Mouse (Mus musculus) MEL (cell line): ENCODE measurements around the gene Nrn1l. TPM values are rescaled to one million over a fixed set of nuclear protein-coding genes. Genes with fewer than 3 reads are reported as not detected.

ENCODE experiments used
- DNase-seq: peaks from one replicate; pipeline ENCODE4 v3.0.0; 2011; ENCODE audit warnings: low read depth, low spot score
- H3K27ac ChIP-seq: 2 replicates; pipeline ENCODE4 v1.5.1; 2012; ENCODE audit warnings: low read depth, mild to moderate bottlenecking, control low read depth, low read length, moderate library complexity; ENCODE audit not compliant: control insufficient read depth
- H3K27me3 ChIP-seq, 2 experiments: fragments of 150-350 bp in 1 of 2; sonication (generic) in 1 of 2; 2 replicates each; pipeline ENCODE4 v1.6.1; 2012; ENCODE audit warnings: low read length in 2 of 2, mild to moderate bottlenecking in 2 of 2, improper control_type of control experiment in 1 of 2, moderate library complexity in 1 of 2; ENCODE audit not compliant: insufficient read depth in 2 of 2, control insufficient read depth in 1 of 2
- H3K36me3 ChIP-seq, 2 experiments: 2 replicates each; pipeline ENCODE4 v1.6.1; 2012 to 2014; ENCODE audit warnings: low read length in 2 of 2, improper control_type of control experiment in 1 of 2, inconsistent platforms in 1 of 2, mild to moderate bottlenecking in 1 of 2; ENCODE audit not compliant: insufficient read depth in 2 of 2, control insufficient read depth in 1 of 2
- H3K4me1 ChIP-seq, 2 experiments: fragments of 150-350 bp in 1 of 2; sonication (generic) in 1 of 2; 2 replicates each; pipeline ENCODE4 v1.6.1; 2012; ENCODE audit warnings: low read length in 2 of 2, improper control_type of control experiment in 1 of 2, mild to moderate bottlenecking in 1 of 2; ENCODE audit not compliant: insufficient read depth in 2 of 2, control insufficient read depth in 1 of 2
- H3K4me3 ChIP-seq, 2 experiments: fragments of 150-350 bp in 1 of 2; sonication (generic) in 1 of 2; 2 replicates each; pipeline ENCODE4 v1.5.1; 2012; ENCODE audit warnings: low read depth in 2 of 2, low read length in 2 of 2, mild to moderate bottlenecking in 2 of 2, moderate library complexity in 2 of 2, control low read depth in 1 of 2, improper control_type of control experiment in 1 of 2; ENCODE audit not compliant: control insufficient read depth in 1 of 2, insufficient read depth in 1 of 2
- H3K79me2 ChIP-seq: 2 replicates; pipeline ENCODE4 v1.6.1; 2012; ENCODE audit warnings: mild to moderate bottlenecking, low read length, moderate library complexity; ENCODE audit not compliant: control insufficient read depth, poor library complexity, insufficient read depth
- H3K9ac ChIP-seq: 2 replicates; pipeline ENCODE4 v1.6.1; 2012; ENCODE audit warnings: low read depth, mild to moderate bottlenecking, control low read depth, low read length, moderate library complexity; ENCODE audit not compliant: control insufficient read depth, poor library complexity, severe bottlenecking
- H3K9me3 ChIP-seq: fragments of 150-350 bp; sonication (generic); replicated peaks from 2 replicates; pipeline ENCODE4 v1.6.1; 2012; ENCODE audit warnings: mild to moderate bottlenecking, low read length, improper control_type of control experiment, moderate library complexity; ENCODE audit not compliant: insufficient read depth
- BHLHE40 ChIP-seq: IDR thresholded peaks from 2 replicates; pipeline ENCODE4 v1.6.1; 2012; ENCODE audit warnings: low read depth, mild to moderate bottlenecking, inconsistent platforms, low read length, improper control_type of control experiment, borderline replicate concordance
- CHD1 ChIP-seq: IDR thresholded peaks from 2 replicates; pipeline ENCODE4 v1.6.1; 2012; ENCODE audit warnings: low read depth, mild to moderate bottlenecking, inconsistent platforms, low read length, improper control_type of control experiment
- CTCF ChIP-seq, 3 experiments: IDR thresholded peaks in 2 of 3; conservative IDR thresholded peaks in 1 of 3; 2 replicates each; pipeline ENCODE4 v1.5.1; 2011 to 2012; ENCODE audit warnings: low read length in 3 of 3, low read depth in 2 of 3, mild to moderate bottlenecking in 2 of 3, improper control_type of control experiment in 1 of 3, inconsistent platforms in 1 of 3, mixed read lengths in 1 of 3, moderate library complexity in 1 of 3; ENCODE audit not compliant: control insufficient read depth in 1 of 3, insufficient read depth in 1 of 3, poor library complexity in 1 of 3, severe bottlenecking in 1 of 3
- ELF1 ChIP-seq: IDR thresholded peaks from 2 replicates; pipeline ENCODE4 v1.6.1; 2014; ENCODE audit warnings: low read depth, mild to moderate bottlenecking, inconsistent platforms, low read length, improper control_type of control experiment, moderate library complexity
- GABPA ChIP-seq: IDR thresholded peaks from 2 replicates; pipeline ENCODE4 v1.6.1; 2012; ENCODE audit warnings: low read depth, mild to moderate bottlenecking, inconsistent platforms, low read length, improper control_type of control experiment, moderate library complexity
- GATA1 ChIP-seq: IDR thresholded peaks from 2 replicates; pipeline ENCODE4 v1.6.1; 2011; ENCODE audit warnings: low read depth, low read length, improper control_type of control experiment
- JUND ChIP-seq: IDR thresholded peaks from 2 replicates; pipeline ENCODE4 v1.6.1; 2011; ENCODE audit warnings: low read depth, mild to moderate bottlenecking, improper control_type of control experiment, low read length
- KAT2A ChIP-seq: conservative IDR thresholded peaks from 2 replicates; pipeline ENCODE4 v1.6.1; 2012; ENCODE audit warnings: low read depth, low read length, improper control_type of control experiment, inconsistent platforms
- MAX ChIP-seq: IDR thresholded peaks from 2 replicates; pipeline ENCODE4 v1.6.1; 2011; ENCODE audit warnings: low read length, improper control_type of control experiment
- MEF2A ChIP-seq: IDR thresholded peaks from 2 replicates; pipeline ENCODE4 v1.6.1; 2014; ENCODE audit warnings: low read depth, mild to moderate bottlenecking, inconsistent platforms, low read length, improper control_type of control experiment; ENCODE audit not compliant: poor library complexity, insufficient replicate concordance, severe bottlenecking; ENCODE audit errors: extremely low read depth
- MXI1 ChIP-seq: IDR thresholded peaks from 2 replicates; pipeline ENCODE4 v1.6.1; 2011; ENCODE audit warnings: mild to moderate bottlenecking, low read depth, low read length, improper control_type of control experiment
- MYC ChIP-seq: IDR thresholded peaks from 2 replicates; pipeline ENCODE4 v1.6.1; 2011; ENCODE audit warnings: low read depth, mild to moderate bottlenecking, low read length, improper control_type of control experiment, moderate library complexity
- POLR2A ChIP-seq, 2 experiments: IDR thresholded peaks; 2 replicates each; pipeline ENCODE4 v1.6.1; 2011 to 2012; ENCODE audit warnings: low read length in 2 of 2, mild to moderate bottlenecking in 2 of 2, control low read depth in 1 of 2, improper control_type of control experiment in 1 of 2, low read depth in 1 of 2, moderate library complexity in 1 of 2; ENCODE audit not compliant: control insufficient read depth in 1 of 2, insufficient read depth in 1 of 2, poor library complexity in 1 of 2
- POLR2AphosphoS5 ChIP-seq: IDR thresholded peaks from 2 replicates; pipeline ENCODE4 v1.6.1; 2012; ENCODE audit warnings: low read depth, borderline replicate concordance, mild to moderate bottlenecking, inconsistent platforms, low read length, moderate library complexity, mixed read lengths
- RCOR1 ChIP-seq: IDR thresholded peaks from 2 replicates; pipeline ENCODE4 v1.6.1; 2012; ENCODE audit warnings: low read depth, mild to moderate bottlenecking, inconsistent platforms, low read length, improper control_type of control experiment
- SMC3 ChIP-seq: IDR thresholded peaks from 2 replicates; pipeline ENCODE4 v1.6.1; 2011; ENCODE audit warnings: low read depth, low read length, improper control_type of control experiment
- TAL1 ChIP-seq: IDR thresholded peaks from 2 replicates; pipeline ENCODE4 v1.6.1; 2012; ENCODE audit warnings: mild to moderate bottlenecking, inconsistent platforms, low read length, moderate library complexity, mixed read lengths
- TBP ChIP-seq: IDR thresholded peaks from 2 replicates; pipeline ENCODE4 v1.8.0; 2011; ENCODE audit warnings: low read depth, low read length, improper control_type of control experiment
- USF1 ChIP-seq: IDR thresholded peaks from 2 replicates; pipeline ENCODE4 v1.6.1; 2014; ENCODE audit warnings: low read depth, mild to moderate bottlenecking, inconsistent platforms, low read length, improper control_type of control experiment, moderate library complexity
- ZC3H11A ChIP-seq: IDR thresholded peaks from 2 replicates; pipeline ENCODE4 v1.6.1; 2012; ENCODE audit warnings: low read depth, mild to moderate bottlenecking, inconsistent platforms, low read length, improper control_type of control experiment
- ZKSCAN1 ChIP-seq: IDR thresholded peaks from 2 replicates; pipeline ENCODE4 v1.6.1; 2012; ENCODE audit warnings: low read depth, mild to moderate bottlenecking, inconsistent platforms, low read length, improper control_type of control experiment, moderate library complexity
- ZMIZ1 ChIP-seq: IDR thresholded peaks from 2 replicates; pipeline ENCODE4 v1.6.1; 2012; ENCODE audit warnings: low read depth, mild to moderate bottlenecking, inconsistent platforms, low read length, improper control_type of control experiment, moderate library complexity
- ZNF384 ChIP-seq: IDR thresholded peaks from 2 replicates; pipeline ENCODE4 v1.6.1; 2012; ENCODE audit warnings: low read depth, mild to moderate bottlenecking, inconsistent platforms, low read length, improper control_type of control experiment
- polyA plus RNA-seq, 2 experiments: library from polyadenylated mRNA; stranded (reverse) in 1 of 2; unstranded in 1 of 2; fragments of >175 nt in 1 of 2; fragments of >200 nt in 1 of 2; gene quantifications; 2 replicates each; pipeline versions ENCODE4 v1.2.1 to v1.2.4; 2012; ENCODE audit warnings: low replicate concordance in 2 of 2, low read depth in 1 of 2; ENCODE audit not compliant: insufficient read length in 2 of 2, insufficient read depth in 1 of 2, missing spikeins in 1 of 2
- total RNA-seq: library from RNA; depleted of rRNA; stranded (reverse); fragments of 300-350 nt; gene quantifications from 2 replicates; pipeline ENCODE4 v1.2.3, GENCODE M21; 2012

Gene Nrn1l
- total and polyA plus RNA-seq, 3 experiments, result 0.39 TPM; not detected in 2

GRCm38 (mm10) chr8:105880754-105881520 lies 12.4 kb upstream of the Nrn1l start, which contains the start of gene Edc4 (continued):
- TF ChIP-seq GATA1 (no peak), ZNF384 (no peak), TBP (peak; percentile 87), MYC (peak; percentile 71; the same call in 1 of the 2 replicates)

- Histone ChIP-seq H3K27me3 (no peaks in the 10 kb centered on the region), H3K4me3 (no peak overlapping the region), H3K9ac (no peak overlapping the region), H3K36me3 (peaks cover 0 to 9% of the 10 kb centered on the region in 2 experiments; a peak in 2 of 4 replicates), H3K4me1 (no peaks in the 10 kb centered on the region)
- no peak for DNase-seq
- no peak for TF ChIP-seq POLR2A (IDR thresholded peaks at IDR 0.05; ENCODE audit: control insufficient read depth in 1 of 2, insufficient read depth in 1 of 2, low read depth in 1 of 2, low read length in 2 of 2, poor library complexity in 1 of 2)
- TF ChIP-seq USF1, result no peak
- no peak for TF ChIP-seq ZKSCAN1
- TF ChIP-seq MXI1, result no peak
- TF ChIP-seq ZMIZ1, result no peak
- no peak for TF ChIP-seq MAX
- TF ChIP-seq GABPA, result no peak
- no peak for TF ChIP-seq KAT2A
- TF ChIP-seq BHLHE40, result no peak
- no peak for TF ChIP-seq JUND
- TF ChIP-seq RCOR1, result no peak
- no peak for TF ChIP-seq SMC3
- no peak for TF ChIP-seq TAL1
- TF ChIP-seq POLR2AphosphoS5, result no peak
- no peak for TF ChIP-seq MEF2A
- no peak for TF ChIP-seq CHD1
- no peak for TF ChIP-seq ELF1
- no peak for TF ChIP-seq ZC3H11A
- no peak for TF ChIP-seq CTCF (IDR thresholded peaks at IDR 0.05 in 2 of 3, conservative IDR thresholded peaks at IDR 0.05 in 1 of 3; ENCODE audit: control insufficient read depth in 1 of 3, insufficient read depth in 1 of 3, low read depth in 2 of 3, low read length in 3 of 3, poor library complexity in 1 of 3, severe bottlenecking in 1 of 3)
- TF ChIP-seq, all 39 proteins: peak for 0
- no peaks in the 10 kb centered on the region for H3K9me3 ChIP-seq
- no peak overlapping the region for H3K27ac ChIP-seq
- no peaks in the 10 kb centered on the region for H3K79me2 ChIP-seq
These were observed 3.5 kb upstream of the Nrn1l start for GRCm38 (mm10) chr8:105889756-105890465.
